Mouse (Mus musculus): ENCODE measurements around the gene Ddr1. TPM values are rescaled to one million over a fixed set of nuclear protein-coding genes. Genes with fewer than 3 reads are reported as not detected.

The Ddr1 gene
- polyA plus RNA-seq, 1 experiment from 2014 or later = 86.1 TPM

- Histone ChIP-seq H3K36me3 (peaks cover 96% of the 10 kb centered on the region), H3K4me2 (no peak overlapping the region), H3K9ac (no peak overlapping the region), H3K27me3 (no peaks in the 10 kb centered on the region), H3K4me1 (no peaks in the 10 kb centered on the region), H3K27ac (no peak overlapping the region), H3K9me3 (replicated peaks) (no peaks in the 10 kb centered on the region), H3K4me3 (replicated peaks) (no peak overlapping the region)
- WGBS = 83% methylated on average over 9 of the region's 9 CpGs
- no peak for ATAC-seq (replicated peaks; ENCODE audit: low FRiP score)
These were observed 19.4 kb downstream of the Ddr1 start for GRCm38 (mm10) chr17:35685061-35685460.

- Histone ChIP-seq H3K4me3 (replicated peaks) (no peak overlapping the region), H3K4me2 (no peak overlapping the region), H3K4me1 (no peaks in the 10 kb centered on the region), H3K9me3 (replicated peaks) (no peaks in the 10 kb centered on the region), H3K9ac (no peak overlapping the region), H3K36me3 (peaks cover 65% of the 10 kb centered on the region), H3K27ac (no peak overlapping the region), H3K27me3 (no peaks in the 10 kb centered on the region)
- ATAC-seq (replicated peaks; ENCODE audit: low FRiP score) = no peak
- 84% methylated on average over 13 of the region's 13 CpGs for WGBS
These were observed 22.4 kb downstream of the Ddr1 start for GRCm38 (mm10) chr17:35681986-35682385.

- Histone ChIP-seq H3K9ac (no peak overlapping the region), H3K4me2 (no peak overlapping the region), H3K27ac (no peak overlapping the region), H3K4me3 (replicated peaks) (no peak overlapping the region), H3K36me3 (peaks cover 52% of the 10 kb centered on the region), H3K27me3 (no peaks in the 10 kb centered on the region), H3K4me1 (no peaks in the 10 kb centered on the region), H3K9me3 (replicated peaks) (no peaks in the 10 kb centered on the region)
- WGBS = 28% methylated on average over 6 of the region's 6 CpGs
- ATAC-seq (replicated peaks; ENCODE audit: low FRiP score) = 0 out of 2 replicates have a peak, but pooled peaks have one; percentile 5
These were observed 23.8 kb downstream of the Ddr1 start for GRCm38 (mm10) chr17:35680591-35680990.

GRCm38 (mm10) chr17:35673416-35674035 is 30.9 kb downstream of the Ddr1 start, which contains the start of gene Gtf2h4:
Gene Gtf2h4, minus strand, starts transcription at chr17:35673739.
- no peaks in the 10 kb centered on the region for H3K9me3 ChIP-seq (replicated peaks)
- peak; percentile 97 for ATAC-seq (replicated peaks; ENCODE audit: low FRiP score)
- peaks cover 18% of the 10 kb centered on the region; the same call in 1 of the 2 replicates for H3K36me3 ChIP-seq
- peak within 1 kb of the TSS; percentile 79 for H3K4me3 ChIP-seq (replicated peaks)
- peaks cover 11% of the 10 kb centered on the region for H3K4me1 ChIP-seq
- peak within 1 kb of the TSS; percentile 83 for H3K4me2 ChIP-seq
- H3K9ac ChIP-seq = peak within 1 kb of the TSS; percentile 89
- H3K27ac ChIP-seq = peak within 1 kb of the TSS; percentile 59; the same call in 1 of the 2 replicates
- 1% methylated on average over 23 of the region's 23 CpGs for WGBS
- H3K27me3 ChIP-seq = no peaks in the 10 kb centered on the region

GRCm38 (mm10) chr17:35672527-35672926 is 31.9 kb downstream of the Ddr1 start:
- no peak overlapping the region for H3K27ac ChIP-seq
- H3K27me3 ChIP-seq = no peaks in the 10 kb centered on the region
- 87% methylated on average over 6 of the region's 6 CpGs for WGBS
- H3K9me3 ChIP-seq (replicated peaks) = no peaks in the 10 kb centered on the region
- peak overlapping the region; percentile 83 for H3K4me2 ChIP-seq
- peak overlapping the region; percentile 79; the same call in 1 of the 2 replicates for H3K4me3 ChIP-seq (replicated peaks)
- peak overlapping the region; percentile 89 for H3K9ac ChIP-seq
- ATAC-seq (replicated peaks; ENCODE audit: low FRiP score) = no peak
- H3K36me3 ChIP-seq = peaks cover 18% of the 10 kb centered on the region; the same call in 1 of the 2 replicates
- peaks cover 15% of the 10 kb centered on the region for H3K4me1 ChIP-seq

GRCm38 (mm10) chr17:35671846-35672245 is 32.6 kb downstream of the Ddr1 start:
- no peak overlapping the region for H3K4me3 ChIP-seq (replicated peaks)
- no peaks in the 10 kb centered on the region for H3K27me3 ChIP-seq
- peaks cover 18% of the 10 kb centered on the region; the same call in 1 of the 2 replicates for H3K36me3 ChIP-seq
- no peak overlapping the region for H3K4me2 ChIP-seq
- 91% methylated on average over 6 of the region's 6 CpGs for WGBS
- H3K27ac ChIP-seq = no peak overlapping the region
- H3K9ac ChIP-seq = no peak overlapping the region
- H3K4me1 ChIP-seq = peaks cover 17% of the 10 kb centered on the region
- no peak for ATAC-seq (replicated peaks; ENCODE audit: low FRiP score)
- no peaks in the 10 kb centered on the region for H3K9me3 ChIP-seq (replicated peaks)

- Histone ChIP-seq H3K36me3 (peaks cover 28% of the 10 kb centered on the region; the same call in 1 of the 2 replicates), H3K4me3 (replicated peaks) (no peak overlapping the region), H3K4me1 (peaks cover 32% of the 10 kb centered on the region), H3K27me3 (no peaks in the 10 kb centered on the region), H3K27ac (no peak overlapping the region), H3K9ac (no peak overlapping the region), H3K4me2 (no peak overlapping the region), H3K9me3 (replicated peaks) (no peaks in the 10 kb centered on the region)
- ATAC-seq (replicated peaks; ENCODE audit: low FRiP score) = no peak
- WGBS = 92% methylated on average over 9 of the region's 9 CpGs
These were observed 34.7 kb downstream of the Ddr1 start for GRCm38 (mm10) chr17:35669731-35670130.

- under 1% methylated on average over 61 of the region's 61 CpGs for whole genome bisulfite sequencing
- H3K4me1 ChIP-seq = peaks cover 24% of the 10 kb centered on the region
- H3K36me3 ChIP-seq = peaks cover 47% of the 10 kb centered on the region
- peak within 1 kb of the TSS; percentile 91 for H3K4me2 ChIP-seq
- peak within 1 kb of the TSS; percentile 82 for H3K4me3 ChIP-seq (replicated peaks)
- peak within 1 kb of the TSS; percentile 90 for H3K27ac ChIP-seq
- H3K27me3 ChIP-seq = no peaks in the 10 kb centered on the region
- no peaks in the 10 kb centered on the region for H3K9me3 ChIP-seq (replicated peaks)
- H3K9ac ChIP-seq = peak within 1 kb of the TSS; percentile 88
- ATAC-seq (replicated peaks; ENCODE audit: low FRiP score) = peak; percentile 84
These were observed 36.9 kb downstream of the Ddr1 start, which contains the start of gene Vars2 for GRCm38 (mm10) chr17:35667334-35668065. Gene Vars2, minus strand, starts transcription at chr17:35667592.

GRCm38 (mm10) chr17:35666851-35667256 is 37.6 kb downstream of the Ddr1 start:
- peaks cover 21% of the 10 kb centered on the region for H3K4me1 ChIP-seq
- H3K4me3 ChIP-seq (replicated peaks) = peak overlapping the region; percentile 82
- peak overlapping the region; percentile 88 for H3K9ac ChIP-seq
- peak; percentile 70 for ATAC-seq (replicated peaks; ENCODE audit: low FRiP score)
- H3K36me3 ChIP-seq = peaks cover 49% of the 10 kb centered on the region
- no peaks in the 10 kb centered on the region for H3K27me3 ChIP-seq
- 1% methylated on average over 13 of the region's 13 CpGs for WGBS
- H3K27ac ChIP-seq = peak overlapping the region; percentile 90
- no peaks in the 10 kb centered on the region for H3K9me3 ChIP-seq (replicated peaks)
- peak overlapping the region; percentile 91 for H3K4me2 ChIP-seq

- ATAC-seq (replicated peaks; ENCODE audit: low FRiP score) = peak; percentile 18; the same call in 1 of the 2 replicates
- H3K27ac ChIP-seq = no peak overlapping the region
These were observed 38.4 kb downstream of the Ddr1 start for GRCm38 (mm10) chr17:35665957-35666515.

GRCm38 (mm10) chr17:35653086-35653485 is 51.3 kb downstream of the Ddr1 start:
- H3K27ac ChIP-seq = peak overlapping the region; percentile 59
- ATAC-seq (replicated peaks; ENCODE audit: low FRiP score) = no peak
- no peak overlapping the region for H3K4me2 ChIP-seq
- H3K36me3 ChIP-seq = peaks cover 35% of the 10 kb centered on the region
- H3K27me3 ChIP-seq = no peaks in the 10 kb centered on the region
- H3K4me1 ChIP-seq = peaks cover 26% of the 10 kb centered on the region
- 86% methylated on average over 2 of the region's 2 CpGs for WGBS
- no peak overlapping the region for H3K9ac ChIP-seq
- no peak overlapping the region for H3K4me3 ChIP-seq (replicated peaks)
- H3K9me3 ChIP-seq (replicated peaks) = no peaks in the 10 kb centered on the region

More at GRCm38 (mm10) chr17:35665957-35666515, 38.4 kb downstream of the Ddr1 start:
- Histone ChIP-seq H3K9ac (peak overlapping the region; percentile 17; the same call in 1 of the 2 replicates), H3K27me3 (no peaks in the 10 kb centered on the region), H3K9me3 (replicated peaks) (no peaks in the 10 kb centered on the region), H3K4me1 (peaks cover 21% of the 10 kb centered on the region), H3K4me3 (replicated peaks) (peak overlapping the region; percentile 82; the same call in 1 of the 2 replicates), H3K36me3 (peaks cover 55% of the 10 kb centered on the region), H3K4me2 (peak overlapping the region; percentile 14; the same call in 1 of the 2 replicates)
- 77% methylated on average over 17 of the region's 17 CpGs for WGBS

GRCm38 (mm10) chr17:35649429-35649828 is 55.0 kb downstream of the Ddr1 start:
- H3K4me3 ChIP-seq (replicated peaks) = no peak overlapping the region
- H3K27ac ChIP-seq = peak overlapping the region; percentile 85
- H3K9ac ChIP-seq = no peak overlapping the region
- no peaks in the 10 kb centered on the region for H3K36me3 ChIP-seq
- WGBS = 53% methylated on average over 2 of the region's 2 CpGs
- peak; percentile 69 for ATAC-seq (replicated peaks; ENCODE audit: low FRiP score)
- H3K4me2 ChIP-seq = no peak overlapping the region
- no peaks in the 10 kb centered on the region for H3K9me3 ChIP-seq (replicated peaks)
- H3K4me1 ChIP-seq = peaks cover 26% of the 10 kb centered on the region
- no peaks in the 10 kb centered on the region for H3K27me3 ChIP-seq

All from kidney, embryonic 15.5 days (tissue).